Mouse (Mus musculus) cortical plate, adult 2 months (tissue): ENCODE measurements around the gene Klk12. TPM values are rescaled to one million over a fixed set of nuclear protein-coding genes. Genes with fewer than 3 reads are reported as not detected.
A peak's percentile ranks its signal among the peaks of the same experiment; 100 is the strongest.

Experiments
- H3K27ac ChIP-seq: fragments of 200-500 bp; 2 replicates; pipeline ENCODE4 v1.5.1; 2012; ENCODE audit warnings: low read length, control low read depth, inconsistent platforms; ENCODE audit not compliant: insufficient read depth
- H3K4me1 ChIP-seq: fragments of 200-500 bp; 2 replicates; pipeline ENCODE4 v1.6.1; 2011; ENCODE audit warnings: low read length; ENCODE audit not compliant: control insufficient read depth, insufficient read depth
- H3K4me3 ChIP-seq: fragments of 200-500 bp; 2 replicates; pipeline ENCODE4 v1.5.1; 2011; ENCODE audit warnings: mild to moderate bottlenecking, low read length, control low read depth; ENCODE audit not compliant: insufficient read depth
- CTCF ChIP-seq: fragments of 200-500 bp; IDR thresholded peaks from 2 replicates; pipeline ENCODE4 v1.5.1; 2011; ENCODE audit warnings: mild to moderate bottlenecking, control low read depth, low read length; ENCODE audit not compliant: insufficient read depth; ENCODE audit errors: extremely low read depth
- POLR2A ChIP-seq: fragments of 200-500 bp; IDR thresholded peaks from 2 replicates; pipeline ENCODE4 v1.6.1; 2011; ENCODE audit warnings: mild to moderate bottlenecking, low read length, control low read depth; ENCODE audit not compliant: insufficient read depth; ENCODE audit errors: extremely low read depth
- polyA plus RNA-seq: library from polyadenylated mRNA; depleted of rRNA; stranded (reverse); fragments of >200 nt; gene quantifications from 2 replicates; pipeline ENCODE4 v1.2.3, GENCODE M21; 2012

Klk12 gene
- polyA plus RNA-seq, 1 experiment, result not detected

- no peak overlapping the region for H3K4me3 ChIP-seq
- no peak overlapping the region for H3K27ac ChIP-seq
- no peaks in the 10 kb centered on the region for H3K4me1 ChIP-seq
- TF ChIP-seq POLR2A, result no peak
- TF ChIP-seq CTCF, result no peak
These were observed 7.8 kb downstream of the Klk12 start for GRCm38 (mm10) chr7:43776506-43776905.

DNA sequence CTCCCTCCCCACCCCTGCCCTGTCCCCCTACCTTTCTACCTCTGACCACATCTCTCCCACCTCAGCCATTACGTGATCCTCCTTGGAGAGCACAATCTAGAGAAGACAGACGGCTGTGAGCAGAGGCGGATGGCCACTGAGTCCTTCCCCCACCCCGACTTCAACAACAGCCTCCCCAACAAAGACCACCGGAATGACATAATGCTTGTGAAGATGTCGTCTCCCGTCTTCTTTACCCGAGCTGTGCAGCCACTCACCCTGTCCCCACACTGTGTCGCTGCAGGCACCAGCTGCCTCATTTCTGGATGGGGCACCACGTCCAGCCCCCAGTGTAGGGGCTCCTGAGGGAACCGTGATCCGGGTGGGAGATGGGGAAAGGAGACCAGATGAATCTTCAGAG lies 8.7 kb downstream of the Klk12 start:
- no peak for TF ChIP-seq POLR2A
- TF ChIP-seq CTCF, result no peak
- Histone ChIP-seq H3K27ac (no peak overlapping the region), H3K4me1 (no peaks in the 10 kb centered on the region), H3K4me3 (no peak overlapping the region)

GRCm38 (mm10) chr7:43778176-43778970 lies 9.7 kb downstream of the Klk12 start:
- no peak overlapping the region for H3K27ac ChIP-seq
- TF ChIP-seq POLR2A (no peak), CTCF (no peak)
- no peak overlapping the region for H3K4me3 ChIP-seq
- no peaks in the 10 kb centered on the region for H3K4me1 ChIP-seq

- H3K4me3 ChIP-seq, result no peak overlapping the region
- H3K4me1 ChIP-seq, result no peaks in the 10 kb centered on the region
- no peak overlapping the region for H3K27ac ChIP-seq
- TF ChIP-seq POLR2A (no peak), CTCF (no peak)
These were observed 11.5 kb downstream of the Klk12 start for GRCm38 (mm10) chr7:43780241-43780640.

DNA sequence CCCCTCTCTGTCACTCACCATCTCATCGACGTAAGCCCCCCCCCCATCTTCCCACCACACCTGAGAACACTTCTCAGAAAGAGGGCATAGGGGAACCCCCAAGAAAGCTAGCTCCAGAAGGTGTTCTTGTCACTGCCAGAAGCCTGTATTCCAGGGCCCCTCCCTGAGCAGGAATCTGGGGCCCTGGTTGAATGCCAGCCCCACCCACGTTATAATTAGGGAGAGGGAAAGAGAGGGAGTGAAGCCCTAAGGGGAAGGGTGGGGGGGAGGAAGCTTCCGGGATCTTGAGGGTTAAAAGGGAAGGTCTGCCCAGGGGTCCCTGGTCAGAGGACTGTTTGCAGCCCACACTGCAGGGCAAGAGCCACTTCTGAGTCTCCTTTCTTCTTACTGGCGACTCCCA lies 12.0 kb downstream of the Klk12 start, which contains the start of gene Klk10:
Gene Klk10, plus strand, starts transcription at position 290 of the 400 bp plus-strand sequence.
- Histone ChIP-seq H3K4me3 (no peak within 1 kb of the TSS), H3K4me1 (no peaks in the 10 kb centered on the region), H3K27ac (no peak within 1 kb of the TSS)
- TF ChIP-seq CTCF (no peak), POLR2A (no peak)

GRCm38 (mm10) chr7:43781541-43781940 lies 12.8 kb downstream of the Klk12 start:
- no peak overlapping the region for H3K27ac ChIP-seq
- no peaks in the 10 kb centered on the region for H3K4me1 ChIP-seq
- no peak for TF ChIP-seq CTCF
- no peak for TF ChIP-seq POLR2A
- no peak overlapping the region for H3K4me3 ChIP-seq

GRCm38 (mm10) chr7:43782275-43783265 lies 13.9 kb downstream of the Klk12 start:
- H3K27ac ChIP-seq, result no peak overlapping the region
- TF ChIP-seq CTCF (peak; percentile 64), POLR2A (no peak)
- H3K4me3 ChIP-seq, result no peak overlapping the region
- H3K4me1 ChIP-seq, result no peaks in the 10 kb centered on the region

- no peaks in the 10 kb centered on the region for H3K4me1 ChIP-seq
- no peak overlapping the region for H3K4me3 ChIP-seq
- TF ChIP-seq CTCF, result 0 out of 2 replicates have a peak, but pooled peaks have one; percentile 19
- TF ChIP-seq POLR2A, result no peak
- H3K27ac ChIP-seq, result no peak overlapping the region
These were observed 16.6 kb downstream of the Klk12 start for GRCm38 (mm10) chr7:43785286-43785685.

GRCm38 (mm10) chr7:43788096-43788495 lies 19.4 kb downstream of the Klk12 start:
- Histone ChIP-seq H3K4me1 (no peaks in the 10 kb centered on the region), H3K4me3 (no peak overlapping the region), H3K27ac (no peak overlapping the region)
- TF ChIP-seq CTCF (no peak), POLR2A (no peak)
